ENCODE assay signal across 16 mouse cellular contexts in the genomic region with DNA sequence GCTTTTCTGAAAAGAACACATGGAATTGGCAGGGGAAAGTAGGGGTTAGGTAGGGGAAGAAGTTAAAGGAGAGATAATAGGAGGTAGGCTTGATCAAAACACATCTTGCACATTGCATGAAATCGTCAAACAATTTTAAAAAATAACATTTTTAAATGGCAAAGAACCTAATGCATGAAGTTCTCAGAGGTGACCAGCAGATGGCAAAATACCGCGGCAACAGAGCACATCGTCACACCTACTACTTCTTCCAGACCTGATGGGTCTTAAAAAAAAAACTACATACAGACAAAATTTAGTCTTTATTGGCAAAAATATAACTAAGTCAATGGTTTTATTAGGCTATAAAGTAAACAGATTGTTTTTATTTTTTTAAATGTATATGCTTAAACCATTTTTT. TPM values are rescaled to one million over a fixed set of nuclear protein-coding genes. Genes with fewer than 3 reads are reported as not detected.
A peak's percentile ranks its signal among the peaks of the same experiment; 100 is the strongest.
DNase-seq lines count a peak whose midpoint lies in the region; ATAC-seq and TF ChIP-seq lines count a peak whose summit lies in the region.
"Had no signal": no experiment of that assay in that cellular context is flagged by ENCODE, and none has a peak within 500 bp of the region (broad histone marks: within the 10 kb centered on the region; RNA-seq: fewer than 3 reads in every experiment).

No protein-coding gene starts in this region.

- H3K27ac ChIP-seq in gastrocnemius, adult 2 months, result no peak overlapping the region
- no peak overlapping the region for H3K27ac ChIP-seq in liver, embryonic 14.5 days
- H3K27ac ChIP-seq in liver, embryonic 12.5 days, result no peak overlapping the region
- H3K27ac ChIP-seq: midbrain, embryonic 10.5 days; neural tube, embryonic 15.5 days had no signal

- no peak overlapping the region for H3K4me3 ChIP-seq in gastrocnemius, adult 2 months
- no peak overlapping the region for H3K4me3 ChIP-seq in liver, embryonic 14.5 days (ENCODE audit: insufficient read depth in 1 of 2, low read depth in 2 of 2, low read length in 2 of 2)
- no peak overlapping the region for H3K4me3 ChIP-seq in liver, embryonic 12.5 days
- H3K4me3 ChIP-seq in E14TG2a.4 (replicated peaks; ENCODE audit: low read length), result no peak overlapping the region
- H3K4me3 ChIP-seq: embryonic facial prominence, embryonic 12.5 days; midbrain, embryonic 10.5 days; neural tube, embryonic 15.5 days had no signal

- no peak overlapping the region for H3K9ac ChIP-seq in liver, embryonic 14.5 days (replicated peaks)
- H3K9ac ChIP-seq in liver, embryonic 12.5 days, result no peak overlapping the region
- H3K9ac ChIP-seq: embryonic facial prominence, embryonic 12.5 days; neural tube, embryonic 15.5 days had no signal

- ATAC-seq in liver, embryonic 14.5 days (ENCODE audit: insufficient read depth), result no peak
- no peak for ATAC-seq in liver, embryonic 12.5 days
- ATAC-seq in granulocyte monocyte progenitor cell, adult 5-6 weeks (replicated peaks; ENCODE audit: poor library complexity, severe bottlenecking), result 0 out of 2 replicates have a peak, but pooled peaks have one; percentile 25
- no peak for ATAC-seq in erythroid progenitor cell, adult 5-6 weeks (replicated peaks; ENCODE audit: low FRiP score, poor library complexity, severe bottlenecking)

- H3K4me2 ChIP-seq in liver, embryonic 14.5 days (ENCODE audit: low read depth), result no peak overlapping the region
- no peak overlapping the region for H3K4me2 ChIP-seq in liver, embryonic 12.5 days
- H3K4me2 ChIP-seq: embryonic facial prominence, embryonic 12.5 days; neural tube, embryonic 15.5 days had no signal

- no peaks in the 10 kb centered on the region for H3K4me1 ChIP-seq in liver, embryonic 14.5 days (replicated peaks; ENCODE audit: control insufficient read depth in 2 of 2, insufficient read depth in 2 of 2, low read length in 1 of 2)
- no peaks in the 10 kb centered on the region for H3K4me1 ChIP-seq in liver, embryonic 12.5 days
- H3K4me1 ChIP-seq in E14TG2a.4 (replicated peaks; ENCODE audit: low read depth, low read length), result no peaks in the 10 kb centered on the region

- H3K36me3 ChIP-seq in liver, embryonic 14.5 days (replicated peaks; ENCODE audit: control insufficient read depth, insufficient read depth, low read depth), result no peaks in the 10 kb centered on the region
- no peaks in the 10 kb centered on the region for H3K36me3 ChIP-seq in liver, embryonic 12.5 days
- H3K36me3 ChIP-seq in E14TG2a.4 (ENCODE audit: insufficient read depth, low read length), result no peaks in the 10 kb centered on the region
- H3K36me3 ChIP-seq: embryonic facial prominence, embryonic 12.5 days; G1E had no signal

- 42% methylated on average over 4 of the region's 4 CpGs for WGBS in liver, embryonic 14.5 days (ENCODE audit: insufficient replicate concordance)
- 32% methylated on average over 4 of the region's 4 CpGs for WGBS in liver, embryonic 12.5 days (ENCODE audit: insufficient replicate concordance)

- TF ChIP-seq EP300 in liver, embryonic 14.5 days (IDR thresholded peaks at IDR 0.05; ENCODE audit: low read depth), result no peak

- intact Hi-C loops in gastrocnemius, adult 2 months (cut with DNase I), result loop anchor here (10.0 kb wide), 1 partner anchor 1710 kb away; no protein-coding TSS in a partner anchor

- TF ChIP-seq CTCF in gastrocnemius, adult 2 months (IDR thresholded peaks at IDR 0.05), result peak; percentile 65
- TF ChIP-seq CTCF in liver, embryonic 14.5 days (IDR thresholded peaks at IDR 0.05; ENCODE audit: low read depth), result 0 out of 2 replicates have a peak, but pooled peaks have one; percentile 26
- TF ChIP-seq CTCF in E14TG2a.4 (conservative IDR thresholded peaks at IDR 0.05; ENCODE audit: low read length), result peak; percentile 44; the same call in 1 of the 2 replicates

- no peaks in the 10 kb centered on the region for H3K9me3 ChIP-seq in liver, embryonic 14.5 days (ENCODE audit: control insufficient read depth, low read length)
- H3K9me3 ChIP-seq in liver, embryonic 12.5 days (replicated peaks), result no peaks in the 10 kb centered on the region
- H3K9me3 ChIP-seq in E14TG2a.4 (ENCODE audit: low read length), result no peaks in the 10 kb centered on the region
- H3K9me3 ChIP-seq: embryonic facial prominence, embryonic 12.5 days; midbrain, embryonic 10.5 days; neural tube, embryonic 15.5 days had no signal

- no peaks in the 10 kb centered on the region for H3K27me3 ChIP-seq in liver, embryonic 14.5 days (ENCODE audit: control insufficient read depth, insufficient read depth, low read length)
- H3K27me3 ChIP-seq in liver, embryonic 12.5 days (replicated peaks), result no peaks in the 10 kb centered on the region
- H3K27me3 ChIP-seq in E14TG2a.4 (ENCODE audit: insufficient read depth, low read length), result no peaks in the 10 kb centered on the region
- H3K27me3 ChIP-seq: embryonic facial prominence, embryonic 12.5 days; neural tube, embryonic 15.5 days had no signal

- DNase-seq in gastrocnemius, adult 2 months, result no peak
- DNase-seq in gastrocnemius, postnatal 4 days (ENCODE audit: low spot score in 2 of 2), result no peak
- DNase-seq in liver, embryonic 14.5 days (ENCODE audit: low read depth in 3 of 3, low spot score in 3 of 3), result no peak
- DNase-seq in yolk sac, embryonic 10.5 days (ENCODE audit: low spot score), result no peak
- DNase-seq: right cerebral cortex, postnatal 4 days; thymus, adult 18-20 months had no signal

RNA-seq across cellular contexts. Expression of a gene that starts 22.3 kb away (rescaled TPM):
- total RNA-seq in gastrocnemius, adult 2 months (2021), result not detected
- not detected for total RNA-seq in gastrocnemius, postnatal 4 days (2021)
- not detected in 2 replicates for polyA plus RNA-seq in liver, embryonic 14.5 days (2012; rRNA removed)
- polyA plus RNA-seq in liver, embryonic 14.5 days (2014; fragmentation: Nextera tagmentation; extraction: Ambion mirVana), result not detected in 2 replicates
- polyA plus RNA-seq in liver, embryonic 12.5 days (2016; fragmentation: Nextera tagmentation; extraction: Ambion mirVana), result not detected in 2 replicates
- total RNA-seq in granulocyte monocyte progenitor cell, adult 5-6 weeks (2014; fragmentation: Nextera tagmentation), result not detected in 2 replicates
- total RNA-seq in granulocyte monocyte progenitor cell, adult 5-6 weeks (2017), result not detected in 2 replicates
- not detected in 2 replicates for total RNA-seq in erythroid progenitor cell, adult 5-6 weeks (2015; ENCODE audit: low replicate concordance)
- total RNA-seq in erythroid progenitor cell, adult 5-6 weeks (2017; ENCODE audit: low replicate concordance), result not detected in 2 replicates
- total RNA-seq: G1E; heart, postnatal 10 days had no signal
- polyA plus RNA-seq: embryonic facial prominence, embryonic 12.5 days; G1E; limb, embryonic 11.5 days; midbrain, embryonic 10.5 days; neural tube, embryonic 15.5 days had no signal
